Mouse (Mus musculus): ENCODE measurements at regions not wholly inside any gene's neighbourhood (a gene's known extent, or its start where the extent isn't known, plus 50 kb on each side); places are given as distances from the start of the nearest gene placed in this dataset.

DNA sequence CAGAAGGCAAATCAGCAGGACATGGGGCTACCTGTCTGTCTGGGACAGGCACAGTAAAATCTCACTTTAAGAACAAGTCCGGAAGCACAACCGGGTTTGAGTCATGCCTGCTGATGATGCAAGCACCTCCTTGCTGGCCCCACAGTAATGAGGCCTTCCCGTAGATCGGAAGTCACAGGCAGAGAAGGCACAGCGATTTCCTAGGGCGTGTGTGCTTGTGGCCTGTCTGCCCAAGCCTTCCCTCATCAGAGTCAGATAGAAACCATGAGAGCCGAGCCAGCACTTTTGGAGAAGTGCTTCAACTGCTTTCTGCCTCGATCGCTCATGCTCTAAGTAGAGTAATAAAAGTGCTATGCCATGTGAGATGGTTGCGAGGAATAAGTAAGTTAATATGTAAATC lies 148.9 kb downstream of the Utp18 start:
- whole genome bisulfite sequencing = 86% methylated on average over 10 of the region's 10 CpGs
- H3K27ac ChIP-seq (ENCODE audit: low read length) = no peak overlapping the region
- no peaks in the 10 kb centered on the region for H3K4me1 ChIP-seq (ENCODE audit: insufficient read depth, low read depth, low read length)
- H3K27me3 ChIP-seq (replicated peaks; ENCODE audit: insufficient read depth, low read length) = no peaks in the 10 kb centered on the region
- DNase-seq (ENCODE audit: low spot score) (no peak), ATAC-seq (no peak)
- TF ChIP-seq EP300 (IDR thresholded peaks at IDR 0.05) = no peak
- TF ChIP-seq CTCF (IDR thresholded peaks at IDR 0.05) = no peak
- no peak overlapping the region for H3K4me3 ChIP-seq (ENCODE audit: low read depth, low read length)
- H3K4me2 ChIP-seq (replicated peaks; ENCODE audit: low read depth, low read length) = no peak overlapping the region
- no peak overlapping the region for H3K9ac ChIP-seq (replicated peaks; ENCODE audit: low read depth)
- no peaks in the 10 kb centered on the region for H3K36me3 ChIP-seq (ENCODE audit: insufficient read depth, low read length)
- H3K9me3 ChIP-seq (ENCODE audit: low read length) = no peaks in the 10 kb centered on the region

- WGBS = 48% methylated on average over 11 of the region's 11 CpGs
- peak; percentile 9 for DNase-seq (ENCODE audit: low spot score)
- ATAC-seq = no peak
Observed at GRCm38 (mm10) chr11:93733568-93734185, 151.9 kb downstream of the Utp18 start.

GRCm38 (mm10) chr11:93729119-93729518 lies 156.4 kb downstream of the Utp18 start:
- no peak for TF ChIP-seq CTCF (IDR thresholded peaks at IDR 0.05)
- TF ChIP-seq EP300 (IDR thresholded peaks at IDR 0.05) = no peak
- H3K4me2 ChIP-seq (replicated peaks; ENCODE audit: low read depth, low read length) = no peak overlapping the region
- no peaks in the 10 kb centered on the region for H3K4me1 ChIP-seq (ENCODE audit: insufficient read depth, low read depth, low read length)
- H3K27ac ChIP-seq (ENCODE audit: low read length) = no peak overlapping the region
- no peak overlapping the region for H3K4me3 ChIP-seq (ENCODE audit: low read depth, low read length)
- WGBS = 70% methylated on average over 9 of the region's 9 CpGs
- H3K9me3 ChIP-seq (ENCODE audit: low read length) = no peaks in the 10 kb centered on the region
- ATAC-seq (no peak), DNase-seq (ENCODE audit: low spot score) (peak; percentile 12)
- no peaks in the 10 kb centered on the region for H3K27me3 ChIP-seq (replicated peaks; ENCODE audit: insufficient read depth, low read length)
- no peak overlapping the region for H3K9ac ChIP-seq (replicated peaks; ENCODE audit: low read depth)
- H3K36me3 ChIP-seq (ENCODE audit: insufficient read depth, low read length) = no peaks in the 10 kb centered on the region

More at GRCm38 (mm10) chr11:93733568-93734185, 151.9 kb downstream of the Utp18 start:
- Histone ChIP-seq H3K27me3 (replicated peaks; ENCODE audit: insufficient read depth, low read length) (no peaks in the 10 kb centered on the region), H3K4me2 (replicated peaks; ENCODE audit: low read depth, low read length) (no peak overlapping the region), H3K36me3 (ENCODE audit: insufficient read depth, low read length) (no peaks in the 10 kb centered on the region), H3K27ac (ENCODE audit: low read length) (no peak overlapping the region), H3K4me3 (ENCODE audit: low read depth, low read length) (no peak overlapping the region), H3K4me1 (ENCODE audit: insufficient read depth, low read depth, low read length) (no peaks in the 10 kb centered on the region), H3K9ac (replicated peaks; ENCODE audit: low read depth) (no peak overlapping the region), H3K9me3 (ENCODE audit: low read length) (no peaks in the 10 kb centered on the region)
- no peak for TF ChIP-seq EP300 (IDR thresholded peaks at IDR 0.05)
- TF ChIP-seq CTCF (IDR thresholded peaks at IDR 0.05) = no peak

DNA sequence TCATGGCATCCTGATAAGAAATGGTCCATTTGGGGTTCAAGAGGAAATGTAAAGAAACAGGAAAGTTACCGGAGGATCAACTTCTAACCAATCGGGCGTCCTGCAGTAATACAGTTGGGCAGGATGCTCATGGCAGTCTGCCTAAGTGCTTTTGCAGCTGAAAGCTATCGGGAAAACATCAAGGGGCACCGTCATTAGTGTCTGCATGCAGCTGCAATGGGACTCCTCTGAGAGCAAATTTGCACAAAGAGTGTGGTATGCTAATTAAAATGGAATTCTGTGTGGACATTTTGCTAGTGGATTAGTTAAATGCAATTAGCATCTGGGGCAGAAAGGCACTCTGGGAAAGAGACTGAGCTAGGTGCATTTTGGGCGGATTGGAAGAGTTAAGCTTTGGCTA lies 160.3 kb downstream of the Utp18 start:
- no peak for TF ChIP-seq EP300 (IDR thresholded peaks at IDR 0.05)
- TF ChIP-seq CTCF (IDR thresholded peaks at IDR 0.05) = no peak
- WGBS = 66% methylated on average over 6 of the region's 6 CpGs
- Histone ChIP-seq H3K36me3 (ENCODE audit: insufficient read depth, low read length) (no peaks in the 10 kb centered on the region), H3K9ac (replicated peaks; ENCODE audit: low read depth) (no peak overlapping the region), H3K9me3 (ENCODE audit: low read length) (no peaks in the 10 kb centered on the region), H3K27ac (ENCODE audit: low read length) (no peak overlapping the region), H3K4me1 (ENCODE audit: insufficient read depth, low read depth, low read length) (no peaks in the 10 kb centered on the region), H3K27me3 (replicated peaks; ENCODE audit: insufficient read depth, low read length) (no peaks in the 10 kb centered on the region), H3K4me2 (replicated peaks; ENCODE audit: low read depth, low read length) (no peak overlapping the region), H3K4me3 (ENCODE audit: low read depth, low read length) (no peak overlapping the region)
- ATAC-seq (no peak), DNase-seq (ENCODE audit: low spot score) (no peak)

- H3K27me3 ChIP-seq (replicated peaks; ENCODE audit: insufficient read depth, low read length) = no peaks in the 10 kb centered on the region
- H3K4me3 ChIP-seq (ENCODE audit: low read depth, low read length) = no peak overlapping the region
- no peak overlapping the region for H3K27ac ChIP-seq (ENCODE audit: low read length)
- WGBS = 82% methylated on average over 2 of the region's 2 CpGs
- no peaks in the 10 kb centered on the region for H3K4me1 ChIP-seq (ENCODE audit: insufficient read depth, low read depth, low read length)
- H3K36me3 ChIP-seq (ENCODE audit: insufficient read depth, low read length) = no peaks in the 10 kb centered on the region
- H3K9ac ChIP-seq (replicated peaks; ENCODE audit: low read depth) = no peak overlapping the region
- TF ChIP-seq EP300 (IDR thresholded peaks at IDR 0.05) (no peak), CTCF (IDR thresholded peaks at IDR 0.05) (no peak)
- H3K9me3 ChIP-seq (ENCODE audit: low read length) = no peaks in the 10 kb centered on the region
- no peak for ATAC-seq
- DNase-seq (ENCODE audit: low spot score) = no peak
- H3K4me2 ChIP-seq (replicated peaks; ENCODE audit: low read depth, low read length) = no peak overlapping the region
Observed at GRCm38 (mm10) chr11:93719141-93719540, 166.4 kb downstream of the Utp18 start.

GRCm38 (mm10) chr11:93709686-93710085 lies 175.9 kb downstream of the Utp18 start:
- no peak for DNase-seq (ENCODE audit: low spot score)
- 51% methylated on average over 4 of the region's 4 CpGs for WGBS
- H3K9ac ChIP-seq (replicated peaks; ENCODE audit: low read depth) = no peak overlapping the region
- H3K9me3 ChIP-seq (ENCODE audit: low read length) = no peaks in the 10 kb centered on the region
- H3K36me3 ChIP-seq (ENCODE audit: insufficient read depth, low read length) = no peaks in the 10 kb centered on the region
- no peak for TF ChIP-seq CTCF (IDR thresholded peaks at IDR 0.05)
- TF ChIP-seq EP300 (IDR thresholded peaks at IDR 0.05) = no peak
- H3K4me2 ChIP-seq (replicated peaks; ENCODE audit: low read depth, low read length) = no peak overlapping the region
- no peak overlapping the region for H3K27ac ChIP-seq (ENCODE audit: low read length)
- ATAC-seq = no peak
- no peak overlapping the region for H3K4me3 ChIP-seq (ENCODE audit: low read depth, low read length)
- H3K4me1 ChIP-seq (ENCODE audit: insufficient read depth, low read depth, low read length) = no peaks in the 10 kb centered on the region
- H3K27me3 ChIP-seq (replicated peaks; ENCODE audit: insufficient read depth, low read length) = no peaks in the 10 kb centered on the region
